Mouse (Mus musculus): ENCODE measurements around the gene Gm10642.

- TF ChIP-seq CTCF (IDR thresholded peaks at IDR 0.05; ENCODE audit: low read depth, low read length) (no peak), TAL1 (conservative IDR thresholded peaks at IDR 0.05; ENCODE audit: low read depth, low read length) (0 out of 2 replicates have a peak, but pooled peaks have one; percentile 21)
These were observed 32.4 kb downstream of the Gm10642 start for GRCm38 (mm10) chr9:70688301-70688968.

Data from G1E (cell line).